Mouse (Mus musculus) embryonic fibroblast, embryonic 13.5 days (primary cell): ENCODE measurements at regions not wholly inside any gene's neighbourhood (a gene's known extent, or its start where the extent isn't known, plus 50 kb on each side); places are given as distances from the start of the nearest gene placed in this dataset.

Source experiments
- H3K27ac ChIP-seq: 2 replicates; pipeline ENCODE4 v1.5.1; 2012; ENCODE audit warnings: low read length, control low read depth, inconsistent platforms; ENCODE audit not compliant: insufficient read depth
- H3K4me1 ChIP-seq: 2 replicates; pipeline ENCODE4 v1.6.1; 2011; ENCODE audit warnings: low read length; ENCODE audit not compliant: control insufficient read depth, insufficient read depth
- H3K4me3 ChIP-seq: 2 replicates; pipeline ENCODE4 v1.5.1; 2011; ENCODE audit warnings: mild to moderate bottlenecking, control low read depth, low read length; ENCODE audit not compliant: insufficient read depth
- CTCF ChIP-seq: IDR thresholded peaks from 2 replicates; pipeline ENCODE4 v1.5.1; 2011; ENCODE audit warnings: mild to moderate bottlenecking, control low read depth, low read length, moderate library complexity, borderline replicate concordance; ENCODE audit not compliant: insufficient read depth
- POLR2A ChIP-seq: IDR thresholded peaks from 2 replicates; pipeline ENCODE4 v1.6.1; 2011; ENCODE audit warnings: low read depth, mild to moderate bottlenecking, control low read depth, low read length, moderate library complexity

- no peak overlapping the region for H3K27ac ChIP-seq
- H3K4me3 ChIP-seq: no peak overlapping the region
- TF ChIP-seq CTCF (no peak), POLR2A (no peak)
- H3K4me1 ChIP-seq: no peaks in the 10 kb centered on the region
Measured at GRCm38 (mm10) chr5:91841066-91841465, 121.8 kb downstream of the Rchy1 start.

GRCm38 (mm10) chr5:91828481-91828880 is 134.4 kb downstream of the Rchy1 start:
- Histone ChIP-seq H3K4me1 (no peaks in the 10 kb centered on the region), H3K4me3 (no peak overlapping the region), H3K27ac (no peak overlapping the region)
- no peak for TF ChIP-seq POLR2A
- TF ChIP-seq CTCF: no peak

GRCm38 (mm10) chr5:91826636-91827035 is 136.2 kb downstream of the Rchy1 start:
- no peak for TF ChIP-seq CTCF
- no peak for TF ChIP-seq POLR2A
- no peak overlapping the region for H3K4me3 ChIP-seq
- no peak overlapping the region for H3K27ac ChIP-seq
- H3K4me1 ChIP-seq: no peaks in the 10 kb centered on the region

GRCm38 (mm10) chr5:91822844-91823576 is 139.9 kb downstream of the Rchy1 start:
- Histone ChIP-seq H3K4me3 (no peak overlapping the region), H3K27ac (no peak overlapping the region), H3K4me1 (no peaks in the 10 kb centered on the region)
- TF ChIP-seq CTCF: no peak

GRCm38 (mm10) chr5:91818800-91819199 is 144.1 kb downstream of the Rchy1 start:
- H3K4me3 ChIP-seq: no peak overlapping the region

GRCm38 (mm10) chr5:91818195-91818594 is 144.7 kb downstream of the Rchy1 start:
- Histone ChIP-seq H3K4me3 (no peak overlapping the region), H3K4me1 (no peaks in the 10 kb centered on the region), H3K27ac (no peak overlapping the region)
- TF ChIP-seq POLR2A (no peak), CTCF (no peak)

More at GRCm38 (mm10) chr5:91818800-91819199, 144.1 kb downstream of the Rchy1 start:
- TF ChIP-seq CTCF (no peak), POLR2A (no peak)
- Histone ChIP-seq H3K4me1 (no peaks in the 10 kb centered on the region), H3K27ac (no peak overlapping the region)

GRCm38 (mm10) chr5:91816376-91816950 is 146.4 kb downstream of the Rchy1 start:
- H3K4me3 ChIP-seq: no peak overlapping the region

GRCm38 (mm10) chr5:91814956-91815355 is 147.9 kb downstream of the Rchy1 start:
- no peaks in the 10 kb centered on the region for H3K4me1 ChIP-seq
- no peak overlapping the region for H3K27ac ChIP-seq
- no peak for TF ChIP-seq POLR2A
- TF ChIP-seq CTCF: no peak
- H3K4me3 ChIP-seq: no peak overlapping the region

More at GRCm38 (mm10) chr5:91816376-91816950, 146.4 kb downstream of the Rchy1 start:
- H3K27ac ChIP-seq: no peak overlapping the region
- no peak for TF ChIP-seq POLR2A
- no peak for TF ChIP-seq CTCF
- no peaks in the 10 kb centered on the region for H3K4me1 ChIP-seq

- TF ChIP-seq POLR2A (no peak), CTCF (no peak)
- no peaks in the 10 kb centered on the region for H3K4me1 ChIP-seq
- H3K27ac ChIP-seq: no peak overlapping the region
- no peak overlapping the region for H3K4me3 ChIP-seq
Measured at GRCm38 (mm10) chr5:91814417-91814762, 148.5 kb downstream of the Rchy1 start.

- no peak for TF ChIP-seq CTCF
- no peak for TF ChIP-seq POLR2A
- Histone ChIP-seq H3K4me1 (no peaks in the 10 kb centered on the region), H3K4me3 (no peak overlapping the region), H3K27ac (no peak overlapping the region)
Measured at GRCm38 (mm10) chr5:91813547-91814416, 149.1 kb downstream of the Rchy1 start.
